Mouse (Mus musculus) B cell, adult 2 months (primary cell): ENCODE data around the gene Fhod1.

Source experiments
- DNase-seq, 2 experiments: peaks; one replicate each; pipeline ENCODE4 v3.0.0; 2022

Gene Fhod1

DNA sequence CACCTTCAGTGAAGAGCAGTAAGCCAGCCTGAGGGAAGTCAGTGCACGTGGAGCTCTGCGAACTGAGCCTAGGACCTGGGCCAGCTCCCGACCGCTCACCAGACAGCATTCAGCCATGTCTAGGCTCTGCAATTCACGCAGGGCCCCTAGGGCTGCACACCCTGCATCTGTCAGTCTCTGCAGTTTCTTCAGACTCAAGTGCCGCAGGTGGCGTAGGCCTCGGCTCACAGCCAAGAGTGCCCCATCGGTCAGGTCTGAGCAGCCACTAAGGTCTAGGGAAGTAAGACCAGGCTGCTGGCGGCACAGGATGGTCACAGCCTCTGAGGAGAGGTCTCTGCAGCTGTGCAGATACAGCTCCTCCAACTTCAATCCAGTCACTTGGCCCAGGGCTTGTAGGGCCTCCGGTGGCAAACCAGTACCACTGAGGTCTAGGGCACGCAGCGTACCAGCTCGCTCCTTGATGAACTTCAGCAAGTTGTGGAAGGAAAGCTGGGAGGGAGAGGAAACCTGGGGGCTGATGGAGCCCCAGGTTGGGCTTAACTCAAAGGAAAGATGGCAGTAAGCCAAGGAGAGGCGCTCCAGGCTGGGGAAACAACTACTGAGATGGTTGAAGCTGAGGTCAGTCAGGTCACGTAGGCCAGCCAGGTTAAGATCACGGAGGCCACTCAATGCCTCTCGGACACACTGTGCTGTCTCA lies 32.5 kb downstream of the Fhod1 start:
- DNase-seq: no peak

- no peak for DNase-seq
These were observed 33.9 kb downstream of the Fhod1 start for GRCm38 (mm10) chr8:105313622-105314402.

GRCm38 (mm10) chr8:105312891-105313481 lies 34.8 kb downstream of the Fhod1 start:
- no peak for DNase-seq

DNA sequence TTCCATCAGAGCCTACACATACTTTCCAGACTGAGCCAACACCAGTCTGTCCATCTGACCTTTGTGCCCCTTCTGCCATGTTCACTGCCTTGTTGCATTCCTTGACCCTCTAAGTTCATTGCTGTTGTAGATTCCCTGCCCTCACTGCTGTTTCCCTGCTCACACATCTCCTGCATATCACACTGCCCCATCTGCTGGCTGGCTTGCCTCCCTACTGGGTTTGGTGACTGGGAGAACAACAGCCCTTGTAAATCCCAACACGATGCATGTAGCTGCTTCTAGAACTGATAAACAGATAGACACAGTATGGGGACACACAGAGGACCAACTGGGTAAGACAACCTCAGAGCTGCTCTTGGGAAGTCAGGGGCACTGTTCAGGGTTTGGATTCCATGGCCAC lies 36.0 kb downstream of the Fhod1 start:
- DNase-seq: no peak

- no peak for DNase-seq
These were observed 37.6 kb downstream of the Fhod1 start for GRCm38 (mm10) chr8:105310118-105310517.

DNA sequence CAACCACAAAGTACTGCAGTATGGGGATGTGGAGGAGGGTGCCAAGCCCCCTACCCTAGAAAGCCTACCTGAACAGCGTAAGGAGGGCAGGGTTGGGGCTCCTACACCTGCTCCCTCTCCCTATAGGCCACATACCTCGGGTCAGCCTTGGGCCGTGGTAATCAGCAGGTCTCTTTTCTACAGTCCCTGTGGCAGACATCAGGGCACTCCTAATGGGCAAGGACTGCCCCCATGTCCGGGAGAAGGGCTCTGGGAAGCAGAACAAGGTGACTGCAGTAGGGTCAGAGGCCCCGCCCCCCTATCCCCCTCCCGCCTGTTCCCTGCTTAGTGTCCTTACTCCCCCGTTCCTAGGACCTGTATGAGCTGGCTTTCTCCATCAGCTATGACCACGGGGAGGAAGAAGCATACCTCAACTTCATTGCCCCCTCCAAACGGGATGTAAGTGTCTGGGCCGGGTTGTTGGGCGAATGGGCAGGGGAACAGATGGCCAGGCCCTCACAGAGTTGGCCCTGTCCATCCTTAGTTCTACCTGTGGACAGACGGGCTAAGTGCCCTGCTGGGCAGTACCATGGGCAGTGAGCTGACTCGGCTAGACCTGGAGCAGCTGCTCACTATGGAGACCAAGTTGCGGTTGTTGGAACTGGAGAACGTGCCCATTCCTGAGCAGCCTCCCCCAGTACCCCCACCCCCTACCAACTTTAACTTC lies 38.5 kb downstream of the Fhod1 start:
- no peak for DNase-seq

- no peak for DNase-seq
These were observed 39.3 kb downstream of the Fhod1 start for GRCm38 (mm10) chr8:105308428-105308827.

GRCm38 (mm10) chr8:105307670-105308069 lies 40.1 kb downstream of the Fhod1 start:
- no peak for DNase-seq

- no peak for DNase-seq
These were observed 41.5 kb downstream of the Fhod1 start for GRCm38 (mm10) chr8:105306146-105306691.

- DNase-seq: peak; percentile 13 to 17
These were observed 42.3 kb downstream of the Fhod1 start, which contains the start of gene Elmo3 for GRCm38 (mm10) chr8:105305211-105306145. Gene Elmo3 (plus strand): TSS chr8:105305601.

DNA sequence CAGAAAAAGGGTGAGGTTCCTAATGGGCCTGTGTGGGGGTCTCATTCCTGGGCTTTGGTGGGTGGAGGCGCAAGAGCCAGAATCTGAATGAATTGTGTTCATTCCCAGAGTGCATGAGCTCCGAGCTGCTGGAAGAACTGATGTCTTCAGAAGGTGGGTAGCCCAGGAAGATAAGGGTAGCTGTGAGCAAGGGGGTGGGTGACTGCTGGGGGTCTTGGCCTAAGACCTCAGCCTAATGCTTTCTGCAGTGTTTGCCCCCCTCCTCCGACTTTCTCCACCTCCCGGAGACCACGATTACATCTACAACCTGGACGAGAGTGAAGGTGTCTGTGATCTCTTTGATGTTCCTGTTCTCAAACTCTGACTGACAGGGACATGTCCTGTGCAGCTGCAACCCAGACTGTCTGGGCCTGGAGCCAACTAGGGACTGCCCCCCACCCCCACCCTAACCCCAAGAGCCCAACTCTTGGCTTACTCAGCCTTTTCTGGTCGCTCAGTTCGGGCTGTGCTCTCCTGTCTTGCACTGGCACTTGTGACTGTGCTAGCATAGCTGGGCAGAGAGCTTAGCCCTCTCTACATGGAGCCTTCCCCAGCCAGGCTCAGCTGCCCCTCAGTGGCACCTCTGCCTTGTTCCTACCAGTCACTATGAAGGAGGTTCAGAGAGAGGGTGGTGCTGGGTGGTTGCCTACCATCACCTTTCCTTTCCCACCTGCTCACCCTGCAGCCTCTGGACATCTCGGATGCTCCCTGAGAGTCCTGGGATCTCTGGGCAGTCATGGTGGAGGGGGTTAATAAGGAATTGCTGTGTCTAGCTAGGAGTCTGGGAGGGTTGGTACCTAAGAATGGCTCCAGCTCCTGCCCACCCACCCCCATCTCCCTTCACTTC lies 43.2 kb downstream of the Fhod1 start:
- no peak for DNase-seq

DNA sequence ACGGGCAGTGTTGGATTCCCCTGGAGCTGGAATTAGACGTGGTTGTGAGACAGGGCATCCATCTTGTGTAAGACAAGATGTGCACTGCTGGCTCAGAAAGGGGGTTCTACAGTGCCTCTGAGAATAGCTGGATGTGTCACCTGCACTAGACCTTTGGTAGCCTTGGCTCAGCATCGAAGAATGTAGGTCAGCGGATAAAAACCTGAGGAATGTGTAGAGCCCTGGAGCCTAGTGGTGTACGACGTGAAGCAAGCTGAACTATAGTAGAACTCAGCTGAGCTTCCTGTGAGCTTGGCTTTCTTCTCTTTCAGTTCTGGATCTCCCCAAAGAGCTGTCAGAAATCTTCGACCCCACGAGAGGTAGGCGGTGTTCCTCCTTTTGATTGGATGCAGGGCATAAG lies 43.9 kb downstream of the Fhod1 start:
- no peak for DNase-seq

DNA sequence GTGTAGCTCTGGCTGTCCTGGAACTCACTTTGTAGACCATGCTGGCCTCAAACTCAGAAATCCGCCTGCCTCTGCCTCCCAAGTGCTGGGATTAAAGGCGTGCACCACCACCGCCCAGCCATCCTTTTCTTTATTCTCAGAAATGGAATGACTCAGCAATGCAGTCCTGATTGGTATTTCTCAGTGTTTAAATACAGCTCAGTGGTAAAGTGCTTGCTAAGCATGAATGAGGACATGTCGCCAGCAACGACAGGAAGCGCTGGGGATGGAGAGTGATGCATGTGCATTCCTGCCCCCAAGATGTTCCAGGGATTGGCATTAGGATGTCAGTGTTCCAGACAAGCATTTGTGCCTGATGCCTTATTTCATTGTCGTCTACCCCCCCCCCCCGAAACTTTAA lies 44.4 kb downstream of the Fhod1 start:
- no peak for DNase-seq

- DNase-seq: no peak
These were observed 47.8 kb downstream of the Fhod1 start for GRCm38 (mm10) chr8:105299962-105300361.

DNA sequence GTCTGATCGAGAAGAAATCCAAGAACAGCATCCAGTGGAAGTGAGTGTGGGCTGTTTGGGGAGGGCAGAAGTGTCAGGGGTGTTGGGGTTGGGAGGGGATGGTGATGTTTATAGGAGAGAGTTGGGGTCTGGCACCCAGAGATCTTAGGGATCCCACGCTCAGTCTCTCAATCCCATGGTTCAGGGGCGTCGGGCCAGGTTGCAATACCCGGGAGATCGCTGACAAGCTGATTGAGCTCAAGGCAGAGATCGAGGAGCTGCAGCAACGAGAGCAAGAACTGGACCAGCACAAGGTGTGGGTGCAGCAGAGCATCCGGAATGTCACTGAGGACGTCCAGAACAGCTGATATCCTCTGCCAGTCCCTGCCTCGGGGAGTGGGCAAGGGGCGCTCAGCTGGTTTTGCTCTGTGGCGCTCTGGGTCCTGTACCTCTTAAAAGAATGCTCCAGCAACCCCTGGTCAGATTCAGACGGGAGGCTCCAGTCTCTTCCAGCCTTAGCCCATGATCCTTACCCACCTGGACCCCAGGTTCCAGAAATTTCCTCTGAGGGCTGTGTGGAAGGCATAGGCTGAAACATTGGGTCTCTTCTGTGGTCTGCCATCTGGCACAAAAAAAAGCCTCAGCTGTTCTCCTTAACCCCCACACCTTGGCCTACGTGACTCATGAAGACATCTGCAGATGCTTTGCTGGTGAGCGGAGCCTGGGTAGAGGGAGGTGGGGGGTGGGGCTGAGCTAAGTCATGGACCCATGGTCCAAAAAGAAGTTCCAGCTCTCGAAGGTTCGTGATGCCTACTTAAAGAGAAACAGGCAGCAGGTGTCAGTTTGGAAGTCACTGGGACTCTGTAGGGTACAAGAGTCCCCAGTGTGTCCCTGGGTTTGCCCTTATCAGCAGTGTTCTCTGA lies 49.2 kb downstream of the Fhod1 start:
- DNase-seq: no peak

GRCm38 (mm10) chr8:105297511-105298192 lies 50.1 kb downstream of the Fhod1 start, which contains the start of gene E2f4:
Gene E2f4 (plus strand): TSS chr8:105297663.
- peak; percentile 91 to 92 for DNase-seq

- no peak for DNase-seq
These were observed 51.7 kb downstream of the Fhod1 start, which contains the start of gene Exoc3l for GRCm38 (mm10) chr8:105295895-105296573. Gene Exoc3l (minus strand): TSS chr8:105296101.

DNA sequence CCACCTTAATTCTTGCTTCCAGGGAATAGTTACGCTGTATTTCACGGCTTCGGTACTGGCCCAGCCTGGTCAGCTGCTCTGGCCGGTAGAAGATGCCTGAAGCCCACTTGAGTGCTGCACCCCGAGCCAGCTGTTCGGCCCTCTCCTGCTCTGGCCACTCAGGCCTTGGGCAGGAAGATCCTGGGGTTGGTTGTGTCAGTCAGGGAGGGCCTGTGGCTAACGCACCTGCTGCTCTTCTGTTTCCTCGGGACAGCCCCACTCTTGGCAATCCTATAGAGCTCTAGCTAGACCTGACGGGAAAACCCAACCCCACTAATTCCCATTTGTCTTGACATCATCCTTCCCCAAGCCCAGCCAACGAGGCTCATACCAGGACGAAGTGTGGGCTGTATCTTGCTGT lies 52.5 kb downstream of the Fhod1 start:
- no peak for DNase-seq
